Mouse (Mus musculus): Measurements from ENCODE around the gene Fndc3b.

Gene Fndc3b

DNA sequence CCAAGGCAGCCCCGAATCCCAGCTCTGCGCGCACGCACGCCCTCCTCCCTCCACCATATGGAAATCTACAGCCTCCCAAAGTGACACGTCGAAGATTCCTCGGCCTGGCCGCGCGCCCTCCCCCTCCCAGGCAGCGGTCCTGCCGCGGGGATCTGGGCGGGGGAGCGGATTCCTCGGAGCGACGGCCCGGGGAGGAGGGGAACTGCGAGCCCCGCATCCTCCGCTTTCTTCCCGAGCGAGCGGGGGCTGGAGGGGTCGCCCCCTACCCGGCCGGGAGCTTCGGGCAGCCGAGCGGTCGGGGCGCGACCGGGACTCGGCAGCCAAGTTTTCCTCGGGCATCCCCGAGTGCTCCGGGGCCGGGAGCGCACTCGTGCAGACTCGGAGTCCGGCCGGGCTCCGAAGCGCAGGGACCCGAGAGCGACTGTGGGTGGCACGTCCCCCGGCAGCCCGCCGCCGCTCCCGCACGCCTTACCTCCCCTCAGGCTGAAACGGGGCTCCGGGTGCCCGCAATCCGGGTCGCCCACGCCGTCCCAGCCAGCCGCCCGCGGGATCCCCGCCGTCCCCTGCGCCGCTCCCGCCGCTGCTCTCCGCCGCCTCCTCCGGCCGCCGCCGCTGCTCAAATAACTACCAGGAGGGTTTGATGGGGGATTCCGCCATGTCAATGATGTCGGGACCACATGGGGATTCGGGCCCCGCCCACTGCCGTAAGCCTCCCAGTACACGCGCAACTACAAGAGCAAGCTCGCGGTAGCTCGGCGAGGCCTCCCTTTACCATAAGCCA is at the start of gene Fndc3b:
Gene Fndc3b (minus strand): TSS at position 660 of the 781 bp plus-strand sequence.
- ATAC-seq (ENCODE audit: insufficient number of reproducible peaks, low FRiP score, low TSS enrichment), result peak; percentile 83

DNA sequence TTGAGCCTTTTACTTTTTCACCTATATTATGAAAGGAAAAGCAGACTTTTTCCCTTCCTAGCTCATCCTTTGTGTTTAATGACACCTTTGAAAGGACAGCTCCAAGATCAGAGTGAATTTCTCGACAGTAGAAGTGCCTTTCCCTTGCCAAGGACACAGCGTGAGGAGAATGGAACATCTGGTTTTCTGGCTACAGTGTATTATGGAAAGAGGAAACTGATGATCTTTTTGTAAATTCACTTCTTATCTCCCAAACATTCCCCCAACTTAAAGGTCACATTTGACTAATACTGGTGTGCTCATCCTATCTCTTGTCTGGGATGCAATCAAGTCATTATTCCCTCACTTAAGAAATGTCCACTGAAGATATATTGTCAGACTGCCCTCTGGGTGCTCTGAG is 49.2 kb upstream of the Fndc3b start:
- no peak for ATAC-seq (ENCODE audit: insufficient number of reproducible peaks, low FRiP score, low TSS enrichment)

GRCm38 (mm10) chr3:27758976-27759375 is 47.9 kb upstream of the Fndc3b start:
- ATAC-seq (ENCODE audit: insufficient number of reproducible peaks, low FRiP score, low TSS enrichment), result no peak

- no peak for ATAC-seq (ENCODE audit: insufficient number of reproducible peaks, low FRiP score, low TSS enrichment)
Observed at GRCm38 (mm10) chr3:27751657-27752056, 40.5 kb upstream of the Fndc3b start.

- ATAC-seq (ENCODE audit: insufficient number of reproducible peaks, low FRiP score, low TSS enrichment), result no peak
Observed at GRCm38 (mm10) chr3:27751156-27751555, 40.0 kb upstream of the Fndc3b start.

- no peak for ATAC-seq (ENCODE audit: insufficient number of reproducible peaks, low FRiP score, low TSS enrichment)
Observed at GRCm38 (mm10) chr3:27745651-27746050, 34.5 kb upstream of the Fndc3b start.

- ATAC-seq (ENCODE audit: insufficient number of reproducible peaks, low FRiP score, low TSS enrichment), result no peak
Observed at GRCm38 (mm10) chr3:27744754-27745153, 33.6 kb upstream of the Fndc3b start.

GRCm38 (mm10) chr3:27743271-27744145 is 32.4 kb upstream of the Fndc3b start:
- no peak for ATAC-seq (ENCODE audit: insufficient number of reproducible peaks, low FRiP score, low TSS enrichment)

DNA sequence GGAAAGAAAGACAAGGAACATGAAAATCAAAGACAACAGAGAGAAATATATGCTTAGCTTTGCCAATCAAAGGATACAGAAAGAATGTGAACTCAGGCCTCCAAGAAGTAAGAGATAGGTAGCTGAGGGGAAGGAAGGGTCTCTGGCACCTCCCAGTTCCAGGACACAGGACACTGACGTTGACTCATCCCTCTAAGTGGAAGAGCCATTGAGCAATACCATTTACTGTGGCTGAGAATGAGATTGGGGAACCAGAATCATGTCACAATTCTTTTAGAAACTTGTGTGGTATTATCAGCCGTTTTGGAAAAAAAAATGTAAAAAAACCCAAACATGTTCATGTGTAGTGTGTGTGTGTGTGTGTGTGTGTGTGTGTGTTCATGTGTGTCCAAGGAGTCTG is 31.0 kb upstream of the Fndc3b start:
- ATAC-seq (ENCODE audit: insufficient number of reproducible peaks, low FRiP score, low TSS enrichment), result no peak

DNA sequence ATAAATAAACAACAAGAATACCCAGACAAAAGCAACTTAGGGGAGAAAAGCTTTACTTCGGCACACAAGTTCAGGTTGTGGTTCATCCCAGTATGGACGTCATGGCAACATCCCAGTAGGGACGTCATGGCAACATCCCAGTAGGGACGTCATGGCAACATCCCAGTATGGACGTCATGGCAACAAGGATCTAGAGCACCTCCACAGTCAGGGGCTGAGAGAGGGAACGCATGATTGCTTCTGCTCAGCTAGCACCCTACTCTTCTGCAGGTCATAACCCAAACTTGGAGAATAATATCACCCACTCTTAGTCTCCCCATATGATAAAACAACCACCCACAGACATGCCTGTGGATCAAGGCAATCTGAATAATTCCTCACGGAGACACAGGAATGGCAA is 29.0 kb upstream of the Fndc3b start:
- no peak for ATAC-seq (ENCODE audit: insufficient number of reproducible peaks, low FRiP score, low TSS enrichment)

GRCm38 (mm10) chr3:27736180-27736579 is 25.1 kb upstream of the Fndc3b start:
- ATAC-seq (ENCODE audit: insufficient number of reproducible peaks, low FRiP score, low TSS enrichment), result no peak

DNA sequence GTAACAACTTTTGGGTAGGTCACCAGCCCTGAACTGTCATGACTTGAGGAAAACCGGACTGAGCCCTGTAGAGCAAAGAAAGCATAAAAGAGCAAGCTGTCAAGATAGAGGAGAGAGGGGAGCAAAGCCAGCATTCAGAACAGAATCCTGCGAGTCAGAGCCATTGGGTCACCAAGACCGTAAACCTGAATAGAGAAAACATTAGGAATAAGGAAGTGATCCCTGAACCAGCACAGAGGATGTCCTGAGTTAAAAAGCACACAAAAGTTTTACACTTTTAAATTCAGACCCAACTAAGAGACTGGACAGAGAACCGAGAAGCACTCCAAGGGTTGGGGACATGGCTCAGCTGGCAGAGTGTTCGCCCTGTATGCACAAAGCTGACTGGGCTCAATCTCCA is 24.0 kb upstream of the Fndc3b start:
- ATAC-seq (ENCODE audit: insufficient number of reproducible peaks, low FRiP score, low TSS enrichment), result no peak

GRCm38 (mm10) chr3:27728798-27729782 is 18.0 kb upstream of the Fndc3b start:
- no peak for ATAC-seq (ENCODE audit: insufficient number of reproducible peaks, low FRiP score, low TSS enrichment)

GRCm38 (mm10) chr3:27728176-27728575 is 17.1 kb upstream of the Fndc3b start:
- no peak for ATAC-seq (ENCODE audit: insufficient number of reproducible peaks, low FRiP score, low TSS enrichment)

DNA sequence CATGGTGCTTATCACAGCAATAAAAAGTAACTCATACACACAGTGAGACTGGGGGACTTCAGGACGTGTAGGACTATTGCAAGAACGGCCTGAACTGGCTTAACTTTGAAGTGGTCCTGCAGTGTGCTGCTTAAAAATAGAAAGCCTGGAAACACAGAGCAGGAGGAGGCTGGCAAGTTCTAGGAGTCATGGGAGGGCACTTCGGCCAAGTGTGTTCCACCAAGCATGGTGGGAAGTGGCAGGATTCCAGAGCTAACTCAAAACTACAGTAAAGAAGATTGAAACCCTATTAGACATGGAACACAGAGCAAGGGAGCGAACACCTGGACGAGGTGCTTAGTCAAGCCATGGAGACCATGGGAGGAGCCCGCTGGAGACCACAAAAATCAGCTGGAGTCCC is 14.6 kb upstream of the Fndc3b start:
- ATAC-seq (ENCODE audit: insufficient number of reproducible peaks, low FRiP score, low TSS enrichment), result no peak

GRCm38 (mm10) chr3:27724208-27724607 is 13.1 kb upstream of the Fndc3b start:
- ATAC-seq (ENCODE audit: insufficient number of reproducible peaks, low FRiP score, low TSS enrichment), result no peak

GRCm38 (mm10) chr3:27718829-27719365 is 7.8 kb upstream of the Fndc3b start:
- ATAC-seq (ENCODE audit: insufficient number of reproducible peaks, low FRiP score, low TSS enrichment), result no peak

GRCm38 (mm10) chr3:27713971-27714370 is 2.9 kb upstream of the Fndc3b start:
- ATAC-seq (ENCODE audit: insufficient number of reproducible peaks, low FRiP score, low TSS enrichment), result no peak

GRCm38 (mm10) chr3:27712421-27712820 is 1.3 kb upstream of the Fndc3b start:
- no peak for ATAC-seq (ENCODE audit: insufficient number of reproducible peaks, low FRiP score, low TSS enrichment)
